In the genomic region with DNA sequence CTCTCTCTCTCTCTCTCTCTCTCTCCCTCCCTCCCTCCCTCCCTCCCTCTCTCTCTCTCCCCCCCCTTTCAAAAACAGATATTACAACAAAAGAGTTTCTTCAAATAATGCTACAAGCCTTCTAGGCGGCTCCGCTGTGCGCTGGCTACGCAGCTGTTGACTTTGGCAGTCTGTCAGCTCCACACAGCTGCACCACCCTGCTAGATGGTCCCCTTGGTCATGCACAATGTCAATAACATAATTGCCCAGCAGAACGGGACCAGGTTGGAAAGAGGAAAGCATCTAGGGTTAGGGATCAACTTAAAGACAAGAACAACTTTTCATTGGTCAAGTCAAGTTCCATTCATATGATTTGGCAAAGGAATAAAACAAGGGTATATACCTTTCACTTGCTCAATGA, we compare ENCODE assay signal across 8 mouse cellular contexts.
DNase-seq lines count a peak whose midpoint lies in the region; ATAC-seq and TF ChIP-seq lines count a peak whose summit lies in the region.

No protein-coding gene starts in this region.

- no peaks in the 10 kb centered on the region for H3K9me3 ChIP-seq in intestine, embryonic 16.5 days (ENCODE audit: control insufficient read depth, low read length)
- H3K9me3 ChIP-seq in stomach, embryonic 16.5 days (replicated peaks; ENCODE audit: control insufficient read depth, low read length), result no peaks in the 10 kb centered on the region

- H3K4me3 ChIP-seq in cerebellum, adult 2 months (replicated peaks; ENCODE audit: insufficient read depth, low read depth, low read length), result peak overlapping the region; percentile 39
- no peak overlapping the region for H3K4me3 ChIP-seq in intestine, embryonic 16.5 days (ENCODE audit: low read length)
- no peak overlapping the region for H3K4me3 ChIP-seq in stomach, embryonic 16.5 days (replicated peaks; ENCODE audit: low read length)

- no peaks in the 10 kb centered on the region for H3K36me3 ChIP-seq in intestine, embryonic 16.5 days (ENCODE audit: control insufficient read depth, insufficient read depth, low read length)
- no peaks in the 10 kb centered on the region for H3K36me3 ChIP-seq in stomach, embryonic 16.5 days (ENCODE audit: control insufficient read depth, insufficient read depth, low read length)

- peak overlapping the region; percentile 64 for H3K4me2 ChIP-seq in intestine, embryonic 16.5 days (ENCODE audit: low read depth, low read length)
- peak overlapping the region; percentile 71 for H3K4me2 ChIP-seq in stomach, embryonic 16.5 days (ENCODE audit: low read depth, low read length)

- H3K27me3 ChIP-seq in cerebellum, adult 2 months (ENCODE audit: control insufficient read depth, insufficient read depth, low read length), result no peaks in the 10 kb centered on the region
- 0 out of 2 replicates have a peak, but pooled peaks cover 5% of the 10 kb centered on the region for H3K27me3 ChIP-seq in intestine, embryonic 16.5 days (replicated peaks; ENCODE audit: control insufficient read depth, insufficient read depth, low read length)
- H3K27me3 ChIP-seq in stomach, embryonic 16.5 days (ENCODE audit: control insufficient read depth, insufficient read depth, low read length), result no peaks in the 10 kb centered on the region

- H3K9ac ChIP-seq in intestine, embryonic 16.5 days (ENCODE audit: low read depth, low read length), result no peak overlapping the region
- H3K9ac ChIP-seq in stomach, embryonic 16.5 days (ENCODE audit: low read length), result no peak overlapping the region; the same call in 1 of the 2 replicates

- no peak overlapping the region for H3K27ac ChIP-seq in cerebellum, adult 2 months (ENCODE audit: insufficient read depth, low read length)
- H3K27ac ChIP-seq in intestine, embryonic 16.5 days (ENCODE audit: low read length), result no peak overlapping the region
- H3K27ac ChIP-seq in stomach, embryonic 16.5 days (ENCODE audit: low read length), result no peak overlapping the region

- TF ChIP-seq CTCF in cerebellum, adult 2 months (IDR thresholded peaks at IDR 0.05; ENCODE audit: borderline replicate concordance, insufficient read depth, low read depth, low read length), result no peak

- peak; percentile 69; the same call in 1 of the 2 replicates for ATAC-seq in intestine, embryonic 16.5 days
- ATAC-seq in stomach, embryonic 16.5 days (ENCODE audit: insufficient read depth, low FRiP score), result peak; percentile 62; the same call in 1 of the 2 replicates
- ATAC-seq in megakaryocyte progenitor cell, adult 5-6 weeks (replicated peaks; ENCODE audit: poor library complexity), result no peak

- TF ChIP-seq POLR2A in cerebellum, adult 2 months (IDR thresholded peaks at IDR 0.05; ENCODE audit: borderline replicate concordance, insufficient read depth, low read length), result no peak

- DNase-seq in cerebellum, adult 2 months, result peak in 1 of 2 experiments; percentile 33
- no peak for DNase-seq in cerebellum, adult 11-12 months
- DNase-seq in lung, postnatal 36 days, result peak; percentile 2
- DNase-seq in lung, postnatal 25 days (ENCODE audit: low spot score), result no peak
- no peak for DNase-seq in c-Kit-positive CD71-positive TER-119-positive erythroid progenitor cells, embryonic 14.5 days (ENCODE audit: low spot score)

- H3K4me1 ChIP-seq in cerebellum, adult 2 months (ENCODE audit: control insufficient read depth, insufficient read depth, low read length), result peaks cover 3% of the 10 kb centered on the region; the same call in 1 of the 2 replicates
- peaks cover 8% of the 10 kb centered on the region; the same call in 1 of the 2 replicates for H3K4me1 ChIP-seq in intestine, embryonic 16.5 days (ENCODE audit: control insufficient read depth, insufficient read depth, low read length)
- peaks cover 7% of the 10 kb centered on the region; the same call in 1 of the 2 replicates for H3K4me1 ChIP-seq in stomach, embryonic 16.5 days (ENCODE audit: control insufficient read depth, insufficient read depth, low read length)

- 37% methylated on average over 5 of the region's 5 CpGs for WGBS in cerebellum, adult 2 months
- 10% methylated on average over 5 of the region's 5 CpGs for WGBS in intestine, embryonic 16.5 days
- WGBS in stomach, embryonic 16.5 days, result 5% methylated on average over 5 of the region's 5 CpGs
